Mouse (Mus musculus) olfactory bulb, adult 2 months (tissue): Measurements from ENCODE around the gene Ccnyl1.

Source experiments
- CTCF ChIP-seq: fragments of 200-500 bp; IDR thresholded peaks from 2 replicates; pipeline ENCODE4 v1.5.1; 2012; ENCODE audit warnings: low read depth, mild to moderate bottlenecking, low read length, moderate library complexity; ENCODE audit not compliant: insufficient read depth
- POLR2A ChIP-seq: fragments of 200-500 bp; IDR thresholded peaks from 2 replicates; pipeline ENCODE4 v1.6.1; 2012; ENCODE audit warnings: mild to moderate bottlenecking, low read depth, low read length, moderate library complexity; ENCODE audit not compliant: insufficient read depth

GRCm38 (mm10) chr1:64681499-64681898 lies 8.8 kb upstream of the Ccnyl1 start:
- TF ChIP-seq CTCF = no peak
- no peak for TF ChIP-seq POLR2A
